Mouse (Mus musculus): ENCODE measurements around the gene Hs6st3. TPM values are rescaled to one million over a fixed set of nuclear protein-coding genes. Genes with fewer than 3 reads are reported as not detected.

Hs6st3 gene
- polyA plus RNA-seq, 1 experiment from 2014 or later: not detected

GRCm38 (mm10) chr14:119137512-119137905, 632 bp upstream of the Hs6st3 start:
- peaks cover 5% of the 10 kb centered on the region; the same call in 1 of the 2 replicates for H3K4me1 ChIP-seq (replicated peaks)
- no peaks in the 10 kb centered on the region for H3K36me3 ChIP-seq (replicated peaks)
- peak overlapping the region; percentile 66 for H3K4me2 ChIP-seq
- no peaks in the 10 kb centered on the region for H3K9me3 ChIP-seq (replicated peaks)
- H3K9ac ChIP-seq: no peak overlapping the region
- peak overlapping the region; percentile 49 for H3K4me3 ChIP-seq (replicated peaks)
- peaks cover 67% of the 10 kb centered on the region for H3K27me3 ChIP-seq
- under 1% methylated on average over 38 of the region's 38 CpGs for WGBS (ENCODE audit: insufficient replicate concordance)
- H3K27ac ChIP-seq (replicated peaks): no peak overlapping the region
- ATAC-seq (ENCODE audit: insufficient read depth): peak; percentile 15; the same call in 1 of the 2 replicates

GRCm38 (mm10) chr14:119138786-119139100, 602 bp downstream of the Hs6st3 start:
- no peak for ATAC-seq (ENCODE audit: insufficient read depth)
- H3K4me3 ChIP-seq (replicated peaks): peak overlapping the region; percentile 49
- peaks cover 5% of the 10 kb centered on the region; the same call in 1 of the 2 replicates for H3K4me1 ChIP-seq (replicated peaks)
- peaks cover 67% of the 10 kb centered on the region for H3K27me3 ChIP-seq
- H3K9me3 ChIP-seq (replicated peaks): no peaks in the 10 kb centered on the region
- peak overlapping the region; percentile 66 for H3K4me2 ChIP-seq
- H3K9ac ChIP-seq: no peak overlapping the region
- H3K27ac ChIP-seq (replicated peaks): no peak overlapping the region
- WGBS (ENCODE audit: insufficient replicate concordance): 3% methylated on average over 20 of the region's 20 CpGs
- H3K36me3 ChIP-seq (replicated peaks): no peaks in the 10 kb centered on the region

- Histone ChIP-seq H3K4me1 (replicated peaks) (peaks cover 5% of the 10 kb centered on the region; the same call in 1 of the 2 replicates), H3K9me3 (replicated peaks) (no peaks in the 10 kb centered on the region), H3K36me3 (replicated peaks) (no peaks in the 10 kb centered on the region), H3K9ac (no peak overlapping the region), H3K27me3 (peaks cover 63% of the 10 kb centered on the region), H3K27ac (replicated peaks) (no peak overlapping the region), H3K4me2 (no peak overlapping the region), H3K4me3 (replicated peaks) (no peak overlapping the region)
- ATAC-seq (ENCODE audit: insufficient read depth): no peak
- WGBS (ENCODE audit: insufficient replicate concordance): 35% methylated on average over 9 of the region's 9 CpGs
Observed at GRCm38 (mm10) chr14:119139381-119139950, 1.3 kb downstream of the Hs6st3 start.

- Histone ChIP-seq H3K4me1 (replicated peaks) (no peaks in the 10 kb centered on the region), H3K36me3 (replicated peaks) (no peaks in the 10 kb centered on the region), H3K4me2 (no peak overlapping the region), H3K27me3 (no peaks in the 10 kb centered on the region), H3K9me3 (replicated peaks) (no peaks in the 10 kb centered on the region), H3K4me3 (replicated peaks) (no peak overlapping the region), H3K9ac (no peak overlapping the region), H3K27ac (replicated peaks) (no peak overlapping the region)
- ATAC-seq (ENCODE audit: insufficient read depth): no peak
- WGBS (ENCODE audit: insufficient replicate concordance): 56% methylated on average over 2 of the region's 2 CpGs
Observed at GRCm38 (mm10) chr14:119153088-119153487, 14.9 kb downstream of the Hs6st3 start.

- no peaks in the 10 kb centered on the region for H3K36me3 ChIP-seq (replicated peaks)
- WGBS (ENCODE audit: insufficient replicate concordance): 61% methylated on average over 9 of the region's 9 CpGs
- H3K27ac ChIP-seq (replicated peaks): no peak overlapping the region
- H3K4me2 ChIP-seq: no peak overlapping the region
- no peak overlapping the region for H3K4me3 ChIP-seq (replicated peaks)
- no peak overlapping the region for H3K9ac ChIP-seq
- ATAC-seq (ENCODE audit: insufficient read depth): no peak
- no peaks in the 10 kb centered on the region for H3K4me1 ChIP-seq (replicated peaks)
- no peaks in the 10 kb centered on the region for H3K27me3 ChIP-seq
- H3K9me3 ChIP-seq (replicated peaks): no peaks in the 10 kb centered on the region
Observed at GRCm38 (mm10) chr14:119193905-119194304, 55.8 kb downstream of the Hs6st3 start.

GRCm38 (mm10) chr14:119203508-119203907, 65.4 kb downstream of the Hs6st3 start:
- WGBS (ENCODE audit: insufficient replicate concordance): 50% methylated on average over 7 of the region's 7 CpGs

GRCm38 (mm10) chr14:119215576-119216309, 77.6 kb downstream of the Hs6st3 start:
- WGBS (ENCODE audit: insufficient replicate concordance): 66% methylated on average over 13 of the region's 13 CpGs
- no peak overlapping the region for H3K9ac ChIP-seq
- no peaks in the 10 kb centered on the region for H3K36me3 ChIP-seq (replicated peaks)
- no peak overlapping the region for H3K4me3 ChIP-seq (replicated peaks)
- H3K4me2 ChIP-seq: no peak overlapping the region
- H3K9me3 ChIP-seq (replicated peaks): no peaks in the 10 kb centered on the region
- H3K4me1 ChIP-seq (replicated peaks): no peaks in the 10 kb centered on the region
- no peaks in the 10 kb centered on the region for H3K27me3 ChIP-seq
- peak; percentile 42; the same call in 1 of the 2 replicates for ATAC-seq (ENCODE audit: insufficient read depth)
- H3K27ac ChIP-seq (replicated peaks): no peak overlapping the region

More at GRCm38 (mm10) chr14:119203508-119203907, 65.4 kb downstream of the Hs6st3 start:
- no peak overlapping the region for H3K27ac ChIP-seq (replicated peaks)
- H3K9ac ChIP-seq: no peak overlapping the region
- no peaks in the 10 kb centered on the region for H3K9me3 ChIP-seq (replicated peaks)
- H3K27me3 ChIP-seq: no peaks in the 10 kb centered on the region
- H3K4me1 ChIP-seq (replicated peaks): no peaks in the 10 kb centered on the region
- H3K4me2 ChIP-seq: no peak overlapping the region
- no peak overlapping the region for H3K4me3 ChIP-seq (replicated peaks)
- H3K36me3 ChIP-seq (replicated peaks): no peaks in the 10 kb centered on the region
- ATAC-seq (ENCODE audit: insufficient read depth): no peak

- Histone ChIP-seq H3K9ac (no peak overlapping the region), H3K4me2 (no peak overlapping the region), H3K9me3 (replicated peaks) (no peaks in the 10 kb centered on the region), H3K36me3 (replicated peaks) (no peaks in the 10 kb centered on the region), H3K4me1 (replicated peaks) (no peaks in the 10 kb centered on the region), H3K27ac (replicated peaks) (no peak overlapping the region), H3K4me3 (replicated peaks) (no peak overlapping the region), H3K27me3 (no peaks in the 10 kb centered on the region)
- no peak for ATAC-seq (ENCODE audit: insufficient read depth)
- WGBS (ENCODE audit: insufficient replicate concordance): 68% methylated on average over 3 of the region's 3 CpGs
Observed at GRCm38 (mm10) chr14:119227709-119228338, 89.7 kb downstream of the Hs6st3 start.

GRCm38 (mm10) chr14:119233598-119233997, 95.5 kb downstream of the Hs6st3 start:
- Histone ChIP-seq H3K4me1 (replicated peaks) (no peaks in the 10 kb centered on the region), H3K27ac (replicated peaks) (no peak overlapping the region), H3K9ac (no peak overlapping the region), H3K27me3 (no peaks in the 10 kb centered on the region), H3K4me2 (no peak overlapping the region), H3K9me3 (replicated peaks) (no peaks in the 10 kb centered on the region), H3K36me3 (replicated peaks) (no peaks in the 10 kb centered on the region), H3K4me3 (replicated peaks) (no peak overlapping the region)
- WGBS (ENCODE audit: insufficient replicate concordance): 64% methylated on average over 2 of the region's 2 CpGs
- no peak for ATAC-seq (ENCODE audit: insufficient read depth)

GRCm38 (mm10) chr14:119247131-119247530, 109.0 kb downstream of the Hs6st3 start:
- H3K4me3 ChIP-seq (replicated peaks): no peak overlapping the region

GRCm38 (mm10) chr14:119248001-119248607, 110.0 kb downstream of the Hs6st3 start:
- no peak overlapping the region for H3K4me2 ChIP-seq
- no peaks in the 10 kb centered on the region for H3K36me3 ChIP-seq (replicated peaks)
- H3K27ac ChIP-seq (replicated peaks): no peak overlapping the region
- WGBS (ENCODE audit: insufficient replicate concordance): 44% methylated on average over 16 of the region's 16 CpGs
- H3K4me1 ChIP-seq (replicated peaks): no peaks in the 10 kb centered on the region
- H3K9me3 ChIP-seq (replicated peaks): no peaks in the 10 kb centered on the region
- H3K27me3 ChIP-seq: no peaks in the 10 kb centered on the region
- H3K4me3 ChIP-seq (replicated peaks): no peak overlapping the region
- no peak for ATAC-seq (ENCODE audit: insufficient read depth)
- H3K9ac ChIP-seq: no peak overlapping the region

More at GRCm38 (mm10) chr14:119247131-119247530, 109.0 kb downstream of the Hs6st3 start:
- Histone ChIP-seq H3K4me2 (no peak overlapping the region), H3K4me1 (replicated peaks) (no peaks in the 10 kb centered on the region), H3K9ac (no peak overlapping the region), H3K27me3 (no peaks in the 10 kb centered on the region), H3K9me3 (replicated peaks) (no peaks in the 10 kb centered on the region), H3K36me3 (replicated peaks) (no peaks in the 10 kb centered on the region), H3K27ac (replicated peaks) (no peak overlapping the region)
- no peak for ATAC-seq (ENCODE audit: insufficient read depth)
- 81% methylated on average over 6 of the region's 6 CpGs for WGBS (ENCODE audit: insufficient replicate concordance)

All from liver, embryonic 15.5 days (tissue).